Mouse (Mus musculus) ES-Bruce4 (cell line): ENCODE measurements around the gene Nova1.

Experiments
- CTCF ChIP-seq: IDR thresholded peaks from one replicate; pipeline ENCODE4 v1.8.1; 2011; ENCODE audit warnings: low read depth, low read length
- POLR2A ChIP-seq: IDR thresholded peaks from one replicate; pipeline ENCODE4 v1.8.1; 2011; ENCODE audit warnings: low read length; ENCODE audit not compliant: insufficient read depth

DNA sequence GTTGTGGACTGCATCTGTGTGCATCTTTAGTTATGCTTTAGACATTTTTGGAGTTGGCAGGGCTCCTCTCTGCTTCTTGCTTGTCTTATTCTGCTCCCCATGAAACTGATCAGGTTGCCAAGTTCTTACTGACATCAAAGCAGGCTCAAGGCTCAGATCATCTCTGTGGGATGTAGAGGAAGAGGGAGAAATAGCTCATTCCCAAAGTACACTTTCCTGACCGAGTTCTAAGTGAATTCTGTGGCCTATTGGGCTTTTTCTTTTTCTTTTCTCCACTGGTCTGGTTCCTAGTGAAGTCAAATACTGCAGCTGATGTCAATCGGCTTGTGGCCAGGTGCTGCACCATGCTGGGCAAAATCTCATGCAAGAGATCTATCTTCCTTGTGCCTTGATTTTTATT is 152.0 kb downstream of the Nova1 start:
- no peak for TF ChIP-seq CTCF
- no peak for TF ChIP-seq POLR2A
